Mouse (Mus musculus): ENCODE data around the gene Tcstv3. TPM values are rescaled to one million over a fixed set of nuclear protein-coding genes. Genes with fewer than 3 reads are reported as not detected.
A peak's percentile ranks its signal among the peaks of the same experiment; 100 is the strongest.

The Tcstv3 gene
- polyA plus RNA-seq, 1 experiment from 2014 or later, result not detected

GRCm38 (mm10) chr13:120313584-120313983, 3.1 kb upstream of the Tcstv3 start:
- 36% methylated on average over 14 of the region's 14 CpGs for WGBS

DNA sequence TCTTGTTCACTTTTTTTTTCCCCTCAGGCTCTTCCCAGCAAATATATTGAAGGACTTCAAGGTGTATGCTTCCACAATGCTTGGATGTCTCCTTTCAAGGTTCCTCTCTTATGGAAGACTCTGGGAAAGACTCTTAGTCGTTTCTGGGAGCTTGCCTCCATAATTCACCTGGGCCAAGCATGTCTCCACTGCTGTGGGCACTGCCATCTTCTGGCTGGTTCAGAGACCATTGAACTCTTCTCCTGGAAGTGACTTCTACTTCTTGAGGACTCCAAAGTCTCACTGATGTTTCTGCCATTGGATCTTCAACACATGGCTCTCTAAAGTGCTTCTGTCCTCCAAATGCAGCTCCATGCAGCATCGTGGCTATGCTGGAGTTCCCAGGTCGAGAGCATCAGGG, 3.5 kb downstream of the Tcstv3 start:
- no peaks in the 10 kb centered on the region for H3K27me3 ChIP-seq (replicated peaks; ENCODE audit: control insufficient read depth, insufficient read depth, low read length)
- TF ChIP-seq CTCF (IDR thresholded peaks at IDR 0.05; ENCODE audit: low read depth), result no peak
- no peaks in the 10 kb centered on the region for H3K4me1 ChIP-seq (replicated peaks; ENCODE audit: control insufficient read depth, insufficient read depth, low read length)
- no peak overlapping the region for H3K4me2 ChIP-seq (replicated peaks; ENCODE audit: low read depth)
- 71% methylated on average over 3 of the region's 3 CpGs for WGBS
- no peak overlapping the region for H3K27ac ChIP-seq (ENCODE audit: low read depth, low read length)
- 0 out of 2 replicates have a peak, but pooled peaks have one; percentile 10 for ATAC-seq
- H3K9me3 ChIP-seq (ENCODE audit: control insufficient read depth), result no peaks in the 10 kb centered on the region
- no peak overlapping the region for H3K4me3 ChIP-seq (ENCODE audit: low read depth, low read length)
- no peaks in the 10 kb centered on the region for H3K36me3 ChIP-seq (ENCODE audit: control insufficient read depth, insufficient read depth)
- no peak overlapping the region for H3K9ac ChIP-seq (ENCODE audit: low read depth, low read length)

More at GRCm38 (mm10) chr13:120313584-120313983, 3.1 kb upstream of the Tcstv3 start:
- H3K27ac ChIP-seq (ENCODE audit: low read depth, low read length), result no peak overlapping the region
- no peak overlapping the region for H3K4me3 ChIP-seq (ENCODE audit: low read depth, low read length)
- H3K36me3 ChIP-seq (ENCODE audit: control insufficient read depth, insufficient read depth), result no peaks in the 10 kb centered on the region
- no peak overlapping the region for H3K9ac ChIP-seq (ENCODE audit: low read depth, low read length)
- H3K27me3 ChIP-seq (replicated peaks; ENCODE audit: control insufficient read depth, insufficient read depth, low read length), result no peaks in the 10 kb centered on the region
- no peaks in the 10 kb centered on the region for H3K4me1 ChIP-seq (replicated peaks; ENCODE audit: control insufficient read depth, insufficient read depth, low read length)
- ATAC-seq, result no peak
- H3K9me3 ChIP-seq (ENCODE audit: control insufficient read depth), result no peaks in the 10 kb centered on the region
- no peak overlapping the region for H3K4me2 ChIP-seq (replicated peaks; ENCODE audit: low read depth)
- peak; percentile 60 for TF ChIP-seq CTCF (IDR thresholded peaks at IDR 0.05; ENCODE audit: low read depth)

DNA sequence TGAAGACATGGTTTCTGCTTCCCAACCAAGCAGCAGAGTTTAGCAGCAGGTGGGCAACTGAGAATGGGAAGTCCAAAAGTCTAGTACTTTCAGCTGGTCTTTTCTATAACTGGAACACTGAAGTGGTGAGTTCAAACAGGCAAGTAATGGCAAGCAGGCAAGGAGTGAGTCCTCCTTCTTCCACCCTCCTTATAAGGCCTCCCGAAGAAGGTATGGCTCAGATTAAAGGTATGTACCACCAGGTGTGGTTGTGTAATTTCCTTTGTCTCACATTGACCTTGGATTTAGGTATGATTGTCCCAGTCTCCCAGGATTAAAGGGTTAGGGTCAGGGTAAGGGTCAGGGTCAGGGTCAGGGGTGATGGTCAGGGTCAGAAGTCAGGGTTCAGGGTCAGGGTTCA, 4.0 kb downstream of the Tcstv3 start:
- WGBS, result 93% methylated on average over 1 of the region's 1 CpGs
- H3K36me3 ChIP-seq (ENCODE audit: control insufficient read depth, insufficient read depth), result no peaks in the 10 kb centered on the region

More for the DNA sequence above, 4.0 kb downstream of the Tcstv3 start:
- no peak for TF ChIP-seq CTCF (IDR thresholded peaks at IDR 0.05; ENCODE audit: low read depth)
- ATAC-seq, result peak; percentile 54; the same call in 1 of the 2 replicates
- Histone ChIP-seq H3K9ac (ENCODE audit: low read depth, low read length) (no peak overlapping the region), H3K4me2 (replicated peaks; ENCODE audit: low read depth) (no peak overlapping the region), H3K27ac (ENCODE audit: low read depth, low read length) (no peak overlapping the region), H3K4me3 (ENCODE audit: low read depth, low read length) (no peak overlapping the region), H3K4me1 (replicated peaks; ENCODE audit: control insufficient read depth, insufficient read depth, low read length) (no peaks in the 10 kb centered on the region), H3K9me3 (ENCODE audit: control insufficient read depth) (no peaks in the 10 kb centered on the region), H3K27me3 (replicated peaks; ENCODE audit: control insufficient read depth, insufficient read depth, low read length) (no peaks in the 10 kb centered on the region)

Other genes starting within 250 kb of the Tcstv3 start
- not detected in 2 replicates for gene Gm20767, start 176.6 kb upstream of the Tcstv3 start, polyA plus RNA-seq (2015; fragmentation: Nextera tagmentation; extraction: Ambion mirVana)
- not detected in 2 replicates for gene Gm21818, start 144.4 kb upstream of the Tcstv3 start, polyA plus RNA-seq (2015; fragmentation: Nextera tagmentation; extraction: Ambion mirVana)
- not detected in 2 replicates for gene Gm21762, start 100.9 kb upstream of the Tcstv3 start, polyA plus RNA-seq (2015; fragmentation: Nextera tagmentation; extraction: Ambion mirVana)
- not detected in 2 replicates for gene Gm21731, start 77.8 kb upstream of the Tcstv3 start, polyA plus RNA-seq (2015; fragmentation: Nextera tagmentation; extraction: Ambion mirVana)
- gene AF067061, start 53.8 kb upstream of the Tcstv3 start, polyA plus RNA-seq (2015; fragmentation: Nextera tagmentation; extraction: Ambion mirVana), result not detected in 2 replicates
- gene BC147527, start 16.5 kb upstream of the Tcstv3 start, polyA plus RNA-seq (2015; fragmentation: Nextera tagmentation; extraction: Ambion mirVana), result 0.33 and 0.35 TPM in 2 replicates

Data from intestine, postnatal 0 days (tissue).